Mouse (Mus musculus) midbrain, embryonic 13.5 days (tissue): ENCODE data around the gene Zfp467. TPM values are rescaled to one million over a fixed set of nuclear protein-coding genes. Genes with fewer than 3 reads are reported as not detected.

Source experiments
- ATAC-seq: fragments of 200-750 bp; cut with Nextera tagmentation; 2 replicates; pipeline ENCODE4 v1.8.0; 2017; ENCODE audit warnings: mild to moderate bottlenecking, moderate TSS enrichment, moderate library complexity
- H3K27ac ChIP-seq: fragments of 300-500 bp; sonication (generic); 2 replicates; pipeline ENCODE4 v1.5.1; 2015; ENCODE audit warnings: inconsistent platforms, mild to moderate bottlenecking, moderate library complexity
- H3K27me3 ChIP-seq: fragments of 300-500 bp; sonication (generic); 2 replicates; pipeline ENCODE4 v1.6.1; 2015; ENCODE audit warnings: mild to moderate bottlenecking, inconsistent platforms
- H3K36me3 ChIP-seq: fragments of 300-500 bp; sonication (generic); 2 replicates; pipeline ENCODE4 v1.6.1; 2015; ENCODE audit warnings: mild to moderate bottlenecking, inconsistent platforms
- H3K4me1 ChIP-seq: fragments of 300-500 bp; sonication (generic); replicated peaks from 2 replicates; pipeline ENCODE4 v1.6.1; 2015; ENCODE audit warnings: inconsistent platforms
- H3K4me2 ChIP-seq: fragments of 300-500 bp; sonication (generic); replicated peaks from 2 replicates; pipeline ENCODE4 v1.6.1; 2015; ENCODE audit warnings: moderate library complexity, mild to moderate bottlenecking, inconsistent platforms
- H3K4me3 ChIP-seq: fragments of 300-500 bp; sonication (generic); replicated peaks from 2 replicates; pipeline ENCODE4 v1.5.1; 2015; ENCODE audit warnings: mild to moderate bottlenecking, inconsistent platforms
- H3K9ac ChIP-seq: fragments of 300-500 bp; sonication (generic); replicated peaks from 2 replicates; pipeline ENCODE4 v1.6.1; 2015; ENCODE audit warnings: mild to moderate bottlenecking, inconsistent platforms
- H3K9me3 ChIP-seq: fragments of 300-500 bp; sonication (generic); 2 replicates; pipeline ENCODE4 v1.6.1; 2016; ENCODE audit warnings: mild to moderate bottlenecking, inconsistent platforms
- WGBS: fragments of 180-500 bp; shearing (Covaris S2); methylation state at CpG from one replicate; pipeline ENCODE4 v1.1.7; 2015; 5-methylcytosine and 5-hydroxymethylcytosine counted together
- microRNA-seq: library from miRNA; unstranded; fragments of <30 nt; microRNA quantifications from one replicate; pipeline ENCODE4, GENCODE M21; 2016
- polyA plus RNA-seq: library from polyadenylated mRNA; unstranded; fragments of >200 nt; fragmentation: Nextera tagmentation; extraction: Ambion mirVana; gene quantifications from 2 replicates; pipeline ENCODE4 v1.2.1, GENCODE M21; 2015

Gene Zfp467
- polyA plus RNA-seq, 1 experiment from 2014 or later = 24.3 TPM

DNA sequence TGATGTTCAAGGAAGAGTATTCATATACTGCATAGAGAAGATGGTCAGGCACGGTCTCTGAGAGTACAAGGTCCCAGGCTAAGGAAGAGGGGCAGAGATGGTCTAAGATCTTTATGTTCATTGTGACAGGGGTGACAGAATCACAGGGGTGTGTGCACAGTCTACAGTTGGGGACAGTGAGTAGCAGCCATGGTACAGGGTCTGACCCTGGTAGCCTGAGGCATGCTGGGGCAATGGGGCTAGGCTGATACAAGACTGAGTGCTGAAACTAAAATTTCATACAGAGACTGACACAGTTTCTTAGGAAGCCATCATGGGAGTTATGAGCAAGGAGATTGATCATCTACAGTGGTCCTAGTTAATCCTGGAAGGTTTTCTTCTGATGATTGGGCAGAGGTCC lies 48.9 kb downstream of the Zfp467 start:
- H3K4me1 ChIP-seq = peaks cover 39% of the 10 kb centered on the region
- no peaks in the 10 kb centered on the region for H3K9me3 ChIP-seq
- WGBS = 100% methylated on average over 1 of the region's 1 CpGs
- peak overlapping the region; percentile 84 for H3K4me2 ChIP-seq
- H3K36me3 ChIP-seq = no peaks in the 10 kb centered on the region
- ATAC-seq = no peak
- no peaks in the 10 kb centered on the region for H3K27me3 ChIP-seq
- H3K9ac ChIP-seq = peak overlapping the region; percentile 89
- H3K4me3 ChIP-seq = peak overlapping the region; percentile 84
- H3K27ac ChIP-seq = no peak overlapping the region

DNA sequence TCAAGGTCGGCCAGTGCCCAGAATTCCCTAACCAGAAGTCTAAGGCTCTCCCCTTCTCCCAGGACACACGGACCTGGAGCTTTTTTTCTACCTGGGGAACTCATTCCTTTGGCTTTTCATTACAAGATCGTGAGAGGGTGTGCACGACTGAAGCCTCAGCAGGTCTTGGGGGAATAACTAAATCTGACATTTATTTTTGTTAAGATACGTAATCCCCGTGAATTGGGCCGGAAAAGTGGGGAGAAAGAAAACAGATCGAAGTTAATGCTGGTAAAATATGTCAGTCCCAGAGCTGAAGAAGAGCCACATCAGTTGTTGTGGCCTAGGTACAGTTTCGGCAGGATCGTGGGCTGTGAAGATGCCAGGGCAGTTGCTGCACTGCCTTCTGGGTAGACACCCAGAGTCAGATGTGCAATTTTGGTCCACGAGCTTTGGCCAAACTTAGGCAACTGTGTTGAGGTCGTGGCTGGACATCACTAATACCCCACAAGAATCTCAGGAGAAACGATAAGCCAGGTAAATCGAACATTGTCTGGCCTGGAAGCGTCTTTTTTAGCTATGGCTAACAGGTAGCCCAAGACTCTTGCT lies 49.5 kb downstream of the Zfp467 start:
- 33% methylated on average over 15 of the region's 15 CpGs for WGBS
- no peaks in the 10 kb centered on the region for H3K36me3 ChIP-seq
- peak overlapping the region; percentile 89 for H3K9ac ChIP-seq
- ATAC-seq = no peak
- H3K27ac ChIP-seq = peak overlapping the region; percentile 84
- no peaks in the 10 kb centered on the region for H3K27me3 ChIP-seq
- H3K9me3 ChIP-seq = no peaks in the 10 kb centered on the region
- H3K4me1 ChIP-seq = peaks cover 37% of the 10 kb centered on the region
- peak overlapping the region; percentile 84 for H3K4me3 ChIP-seq
- peak overlapping the region; percentile 84 for H3K4me2 ChIP-seq

DNA sequence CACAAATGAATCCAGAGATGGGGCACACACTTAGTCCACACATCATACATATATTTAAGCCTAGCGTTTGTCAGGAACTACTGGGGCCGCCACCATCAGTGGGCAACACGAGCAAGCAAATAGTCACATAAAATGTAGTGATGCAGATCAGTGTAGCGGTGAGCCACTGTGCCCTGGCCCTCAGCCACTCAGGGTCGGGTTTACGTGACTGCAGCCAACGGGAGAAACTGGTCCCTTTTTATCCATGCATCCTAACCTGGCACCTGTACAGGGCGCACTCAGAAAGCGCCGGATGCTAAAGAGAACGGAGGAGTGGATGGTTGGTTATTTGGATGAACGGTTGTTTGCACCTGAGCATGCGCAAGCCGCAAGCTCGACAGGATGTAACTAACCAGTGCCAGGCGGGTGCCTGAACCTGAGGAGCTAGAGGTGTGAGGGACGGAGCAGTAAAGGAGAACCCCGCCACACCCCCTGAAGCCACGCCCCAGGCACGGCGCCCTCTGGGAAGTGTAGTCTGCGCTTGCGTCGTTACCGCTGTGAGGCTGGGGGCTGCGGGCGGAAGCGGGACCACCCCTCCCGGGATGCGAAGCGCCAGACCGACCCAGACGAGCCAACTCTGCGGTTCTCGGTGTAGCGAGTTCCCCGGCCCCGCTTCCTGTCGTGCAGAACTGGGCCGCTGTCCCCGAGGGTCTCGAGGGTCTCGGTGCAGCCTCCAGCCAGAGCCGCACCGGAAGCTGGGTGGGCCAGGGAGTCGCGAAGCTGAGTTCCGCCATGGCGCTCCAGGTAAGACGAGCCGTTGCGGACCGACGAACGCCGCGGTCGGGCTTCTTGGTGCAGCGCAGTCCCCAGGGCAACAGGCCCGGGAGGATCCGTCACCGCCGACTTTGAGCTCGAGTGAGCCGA lies 50.3 kb downstream of the Zfp467 start, which contains the start of gene Krba1:
Gene Krba1, plus strand, starts transcription at position 482 of the 903 bp plus-strand sequence.
- 2% methylated on average over 65 of the region's 65 CpGs for WGBS
- Histone ChIP-seq H3K4me3 (peak within 1 kb of the TSS; percentile 84), H3K36me3 (no peaks in the 10 kb centered on the region), H3K27ac (peak within 1 kb of the TSS; percentile 84), H3K4me2 (peak within 1 kb of the TSS; percentile 84), H3K4me1 (peaks cover 34% of the 10 kb centered on the region), H3K9me3 (no peaks in the 10 kb centered on the region), H3K9ac (peak within 1 kb of the TSS; percentile 89), H3K27me3 (no peaks in the 10 kb centered on the region)
- peak; percentile 99 for ATAC-seq

DNA sequence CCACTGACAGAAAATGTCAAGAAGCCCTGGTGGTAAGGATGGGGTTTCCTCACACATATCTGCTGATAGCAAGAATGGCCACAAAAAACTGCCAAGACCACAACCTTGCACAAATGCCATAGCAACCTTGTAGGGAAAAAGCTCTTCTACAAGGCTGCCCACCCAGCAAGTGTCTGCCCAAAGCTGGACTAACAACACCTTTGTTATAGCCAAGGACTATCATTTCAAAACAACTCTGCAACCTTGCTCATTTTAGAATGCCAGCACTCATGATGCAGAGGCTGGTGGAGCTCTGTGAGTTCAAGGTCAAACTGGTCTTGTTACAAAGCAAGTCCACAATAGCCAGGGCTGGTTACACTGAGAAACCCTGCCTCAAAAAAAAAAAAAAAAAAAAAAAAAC lies 51.8 kb downstream of the Zfp467 start:
- Histone ChIP-seq H3K27me3 (no peaks in the 10 kb centered on the region), H3K9me3 (no peaks in the 10 kb centered on the region), H3K4me2 (no peak overlapping the region), H3K4me1 (peaks cover 32% of the 10 kb centered on the region), H3K36me3 (no peaks in the 10 kb centered on the region), H3K27ac (no peak overlapping the region), H3K9ac (no peak overlapping the region), H3K4me3 (no peak overlapping the region)
- ATAC-seq = no peak

DNA sequence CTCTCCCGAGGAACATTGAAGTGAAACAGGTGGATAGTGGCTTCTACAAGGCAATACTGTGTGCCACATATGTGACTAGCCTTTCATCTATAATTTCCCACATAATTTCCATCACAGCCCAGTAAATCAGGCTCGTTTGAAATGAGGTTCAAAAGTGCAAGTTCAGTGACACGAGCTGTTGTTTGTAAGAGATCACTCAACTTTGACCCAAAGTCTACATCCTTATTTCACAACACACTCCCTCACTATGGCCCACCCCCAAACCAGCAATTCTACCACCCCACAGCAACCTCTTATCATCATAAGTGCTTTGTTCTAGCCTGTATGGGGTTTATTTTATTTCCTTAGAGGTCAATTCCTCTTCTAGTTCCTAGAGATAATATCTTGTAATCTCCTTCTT lies 57.4 kb downstream of the Zfp467 start:
- 76% methylated on average over 3 of the region's 3 CpGs for WGBS
- no peak for ATAC-seq
- Histone ChIP-seq H3K9ac (no peak overlapping the region), H3K27me3 (no peaks in the 10 kb centered on the region), H3K27ac (no peak overlapping the region), H3K4me3 (no peak overlapping the region), H3K4me2 (no peak overlapping the region), H3K9me3 (0 out of 2 replicates have a peak, but pooled peaks cover 6% of the 10 kb centered on the region), H3K36me3 (no peaks in the 10 kb centered on the region), H3K4me1 (no peaks in the 10 kb centered on the region)

Small RNA genes lying within 50 kb of the gene (microRNA-seq; reads per million reads assigned to microRNA genes)
- not detected for gene Gm24325

Other genes starting within 250 kb of the Zfp467 start
- 28.7 and 29.0 TPM in 2 replicates for gene Krba1, start 50.2 kb downstream of the Zfp467 start, polyA plus RNA-seq
- gene Sspo, start 2.4 kb upstream of the Zfp467 start, polyA plus RNA-seq = 0.18 and 0.22 TPM in 2 replicates
- gene Atp6v0e2, start 91.8 kb upstream of the Zfp467 start, polyA plus RNA-seq = 174 and 176 TPM in 2 replicates
- 20.8 and 21.2 TPM in 2 replicates for gene Lrrc61, start 109.0 kb upstream of the Zfp467 start, polyA plus RNA-seq
- 2.5 and 2.9 TPM in 2 replicates for gene Rarres2, start 127.0 kb upstream of the Zfp467 start, polyA plus RNA-seq
- not detected in 2 replicates for gene Gm45021, start 143.8 kb upstream of the Zfp467 start, polyA plus RNA-seq
- gene Repin1, start 148.1 kb upstream of the Zfp467 start, polyA plus RNA-seq = 44.6 and 47.2 TPM in 2 replicates
- 1.0 TPM in 1 of 2 replicates, not detected in the other for gene Gm44965, start 148.1 kb upstream of the Zfp467 start, polyA plus RNA-seq
- 14.6 and 17.8 TPM in 2 replicates for gene Zfp775, start 156.2 kb upstream of the Zfp467 start, polyA plus RNA-seq
- gene AI854703, start 180.9 kb upstream of the Zfp467 start, polyA plus RNA-seq = 6.5 and 7.6 TPM in 2 replicates
- 0.46 and 0.53 TPM in 2 replicates for gene Gimap8, start 201.4 kb upstream of the Zfp467 start, polyA plus RNA-seq
- gene Gimap9, start 230.3 kb upstream of the Zfp467 start, polyA plus RNA-seq = 1.0 and 2.2 TPM in 2 replicates
- gene Gimap4, start 238.7 kb upstream of the Zfp467 start, polyA plus RNA-seq = 1.2 and 2.1 TPM in 2 replicates